Mouse (Mus musculus) testis, adult 2 months (tissue): ENCODE data around the gene Kank4. TPM values are rescaled to one million over a fixed set of nuclear protein-coding genes. Genes with fewer than 3 reads are reported as not detected.
"Not testable (repeated sequence)": the region's sequence is repeated elsewhere in the genome, so short reads cannot be mapped to it uniquely, and the experiment has no call there.

ENCODE experiments used
- H3K27ac ChIP-seq: fragments of 200-500 bp; 2 replicates; pipeline ENCODE4 v1.5.1; 2012; ENCODE audit warnings: low read depth, low read length; ENCODE audit not compliant: control insufficient read depth, insufficient read depth
- H3K27me3 ChIP-seq: fragments of 200-500 bp; 2 replicates; pipeline ENCODE4 v1.6.1; 2012; ENCODE audit warnings: mild to moderate bottlenecking, low read length, moderate library complexity; ENCODE audit not compliant: control insufficient read depth, insufficient read depth
- H3K36me3 ChIP-seq: fragments of 200-500 bp; 2 replicates; pipeline ENCODE4 v1.6.1; 2012; ENCODE audit warnings: mild to moderate bottlenecking, low read length; ENCODE audit not compliant: control insufficient read depth, insufficient read depth
- H3K4me1 ChIP-seq: fragments of 200-500 bp; 2 replicates; pipeline ENCODE4 v1.6.1; 2012; ENCODE audit warnings: low read length; ENCODE audit not compliant: control insufficient read depth, insufficient read depth
- H3K4me3 ChIP-seq: fragments of 200-500 bp; 2 replicates; pipeline ENCODE4 v1.5.1; 2012; ENCODE audit warnings: low read depth, mild to moderate bottlenecking, low read length, moderate library complexity, mixed read lengths; ENCODE audit not compliant: control insufficient read depth
- CTCF ChIP-seq: fragments of 200-500 bp; IDR thresholded peaks from 2 replicates; pipeline ENCODE4 v1.5.1; 2012; ENCODE audit warnings: low read depth, mild to moderate bottlenecking, inconsistent platforms, low read length, moderate library complexity; ENCODE audit not compliant: control insufficient read depth, insufficient read depth, insufficient replicate concordance
- POLR2A ChIP-seq: fragments of 200-500 bp; IDR thresholded peaks from 2 replicates; pipeline ENCODE4 v1.6.1; 2012; ENCODE audit warnings: low read depth, mild to moderate bottlenecking, inconsistent platforms, low read length, moderate library complexity; ENCODE audit not compliant: control insufficient read depth
- polyA plus RNA-seq: library from polyadenylated mRNA; depleted of rRNA; stranded (reverse); fragments of >200 nt; gene quantifications from 2 replicates; pipeline ENCODE4 v1.2.3, GENCODE M21; 2012

The Kank4 gene
- polyA plus RNA-seq, 1 experiment = 0.19 TPM

DNA sequence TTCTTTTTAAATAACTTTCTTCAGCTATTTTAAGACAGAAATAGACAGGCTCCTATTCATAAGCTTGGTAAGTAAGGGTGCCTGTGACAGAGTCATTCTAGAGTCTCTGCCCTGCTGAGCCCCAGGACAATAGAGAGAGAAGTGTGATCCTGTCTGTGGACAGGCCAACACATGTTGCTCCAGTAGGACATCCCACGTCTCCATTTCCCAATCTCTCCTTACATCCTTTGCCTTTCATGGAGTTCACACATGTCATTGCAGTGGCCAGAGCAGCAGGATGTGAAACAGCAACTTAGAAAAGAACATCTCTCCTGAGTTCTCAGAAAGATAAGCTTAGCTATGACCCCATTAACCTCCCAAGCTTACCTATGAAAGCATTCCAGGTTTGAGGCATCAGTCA is 14.4 kb upstream of the Kank4 start:
- no peaks in the 10 kb centered on the region for H3K4me1 ChIP-seq
- no peaks in the 10 kb centered on the region for H3K27me3 ChIP-seq
- TF ChIP-seq CTCF = no peak
- TF ChIP-seq POLR2A = no peak
- H3K4me3 ChIP-seq = no peak overlapping the region
- H3K36me3 ChIP-seq = no peaks in the 10 kb centered on the region
- no peak overlapping the region for H3K27ac ChIP-seq

DNA sequence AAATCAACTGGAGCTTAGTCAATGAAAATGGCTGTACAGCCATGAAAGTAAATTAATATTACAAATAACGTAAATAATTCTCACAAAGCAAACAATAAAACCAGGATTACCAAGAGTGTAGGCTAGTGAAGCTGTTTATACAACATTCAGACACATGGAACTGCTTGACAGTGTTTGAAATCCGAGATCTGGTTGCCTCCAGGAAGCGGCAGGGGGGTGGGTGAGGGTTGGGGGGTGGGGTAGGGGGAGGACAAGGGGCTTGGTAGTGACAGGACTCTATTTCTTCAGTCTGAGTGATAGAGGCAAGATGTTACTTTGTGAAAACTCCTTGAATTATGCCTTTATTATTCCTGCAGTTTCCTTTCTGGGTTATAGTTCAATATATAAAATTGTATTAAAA is 9.4 kb upstream of the Kank4 start:
- no peak for TF ChIP-seq CTCF
- TF ChIP-seq POLR2A = no peak
- Histone ChIP-seq H3K27ac (no peak overlapping the region), H3K36me3 (no peaks in the 10 kb centered on the region), H3K4me1 (no peaks in the 10 kb centered on the region), H3K27me3 (no peaks in the 10 kb centered on the region), H3K4me3 (no peak overlapping the region)

DNA sequence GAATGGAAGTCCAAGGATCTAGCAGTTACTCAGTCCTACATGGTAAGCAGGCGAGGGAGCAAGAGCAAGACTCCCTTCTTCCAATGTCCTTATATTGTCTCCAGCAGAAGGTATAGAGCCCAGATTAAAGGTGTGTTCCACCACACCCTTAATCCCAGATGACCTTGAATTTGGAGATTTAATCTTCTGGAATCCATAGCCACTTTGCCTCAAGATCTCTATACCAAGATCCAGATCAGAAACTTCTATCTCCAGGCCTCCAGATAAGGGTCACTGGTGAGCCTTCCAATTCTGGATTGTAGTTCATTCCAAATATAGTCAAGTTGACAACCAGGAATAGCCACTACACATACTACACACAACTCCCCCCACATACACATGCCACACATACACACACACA is 6.4 kb upstream of the Kank4 start, which contains the start of gene I0C0044D17Rik:
I0C0044D17Rik (minus strand) TSS at position 101 of the 400 bp plus-strand sequence.
- not testable (repeated sequence) for H3K4me3 ChIP-seq, H3K36me3 ChIP-seq, H3K27me3 ChIP-seq, H3K27ac ChIP-seq, H3K4me1 ChIP-seq

DNA sequence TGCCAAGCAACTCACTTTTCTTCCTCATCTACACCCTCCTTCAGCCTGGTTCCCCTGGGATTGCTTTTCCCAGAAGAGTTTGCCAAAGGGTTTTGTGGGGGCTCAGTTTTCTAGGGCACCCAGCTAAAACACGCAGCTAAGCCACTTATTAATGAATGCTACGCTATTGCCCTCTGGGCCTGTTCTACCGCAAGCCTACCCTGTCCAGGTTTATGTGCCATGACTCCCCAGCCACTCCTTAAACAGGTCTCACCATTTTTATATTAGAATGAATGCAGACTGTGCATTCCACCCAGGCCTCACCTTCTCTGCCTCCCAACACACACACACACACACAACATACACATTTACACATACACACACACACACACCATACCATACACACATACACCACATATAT is 5.7 kb upstream of the Kank4 start:
- TF ChIP-seq CTCF (no peak), POLR2A (no peak)
- no peaks in the 10 kb centered on the region for H3K27me3 ChIP-seq
- no peak overlapping the region for H3K27ac ChIP-seq
- no peaks in the 10 kb centered on the region; the same call in 1 of the 2 replicates for H3K4me1 ChIP-seq
- H3K4me3 ChIP-seq = no peak overlapping the region
- no peaks in the 10 kb centered on the region for H3K36me3 ChIP-seq

DNA sequence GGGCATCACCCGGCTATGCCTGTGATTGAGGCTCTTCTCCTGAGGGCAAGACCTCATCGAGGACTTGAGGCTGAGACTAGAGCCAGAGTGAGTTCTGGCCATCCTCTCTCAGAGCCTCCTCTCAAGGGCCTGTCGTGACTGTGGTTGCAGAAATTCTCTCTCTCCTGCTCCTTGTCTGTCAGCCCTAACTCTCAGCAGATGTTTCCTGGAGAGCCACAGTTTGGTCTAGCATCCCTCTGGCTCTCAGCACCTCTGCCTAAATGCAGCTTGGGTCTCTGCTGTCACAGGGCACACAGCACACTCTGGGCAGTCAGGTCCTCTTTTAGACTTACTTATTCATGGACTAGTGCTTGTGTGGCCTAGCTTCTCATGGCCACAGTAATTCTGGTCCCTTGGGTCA is 5.1 kb upstream of the Kank4 start:
- no peaks in the 10 kb centered on the region for H3K36me3 ChIP-seq

DNA sequence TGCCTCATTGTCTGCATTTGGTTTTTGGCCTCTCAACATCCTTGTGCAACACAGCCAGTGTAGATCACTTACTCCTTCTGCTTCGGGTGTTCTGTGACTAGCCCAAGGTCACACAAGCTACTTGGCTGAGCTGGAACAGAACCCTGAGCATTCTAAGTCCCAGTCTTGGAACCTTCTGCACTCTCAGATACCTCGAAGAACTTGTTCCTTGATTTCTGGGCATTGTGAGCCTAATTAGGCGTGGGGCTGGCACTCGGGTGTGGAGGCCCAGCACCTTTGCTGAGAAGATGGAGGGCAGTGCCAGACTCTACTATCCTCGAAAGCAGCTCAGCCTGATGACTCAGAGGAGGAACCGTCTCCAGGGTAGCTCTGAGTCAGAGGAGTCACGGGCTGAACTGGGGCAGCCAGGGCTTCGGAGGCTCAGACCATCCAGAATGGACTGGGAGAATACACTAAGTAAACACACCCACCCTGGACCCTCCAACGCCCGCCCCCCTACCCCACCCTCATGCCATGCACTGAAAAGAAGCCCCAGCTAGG is 1.9 kb upstream of the Kank4 start:
- TF ChIP-seq POLR2A (no peak), CTCF (no peak)
- Histone ChIP-seq H3K4me1 (peaks cover 5% of the 10 kb centered on the region; the same call in 1 of the 2 replicates), H3K27ac (no peak overlapping the region), H3K36me3 (no peaks in the 10 kb centered on the region), H3K27me3 (no peaks in the 10 kb centered on the region; the same call in 1 of the 2 replicates), H3K4me3 (no peak overlapping the region)

More for the DNA sequence above, 5.1 kb upstream of the Kank4 start:
- Histone ChIP-seq H3K27me3 (no peaks in the 10 kb centered on the region), H3K4me3 (no peak overlapping the region), H3K27ac (no peak overlapping the region), H3K4me1 (peaks cover 1% of the 10 kb centered on the region; the same call in 1 of the 2 replicates)
- TF ChIP-seq CTCF (no peak), POLR2A (no peak)

DNA sequence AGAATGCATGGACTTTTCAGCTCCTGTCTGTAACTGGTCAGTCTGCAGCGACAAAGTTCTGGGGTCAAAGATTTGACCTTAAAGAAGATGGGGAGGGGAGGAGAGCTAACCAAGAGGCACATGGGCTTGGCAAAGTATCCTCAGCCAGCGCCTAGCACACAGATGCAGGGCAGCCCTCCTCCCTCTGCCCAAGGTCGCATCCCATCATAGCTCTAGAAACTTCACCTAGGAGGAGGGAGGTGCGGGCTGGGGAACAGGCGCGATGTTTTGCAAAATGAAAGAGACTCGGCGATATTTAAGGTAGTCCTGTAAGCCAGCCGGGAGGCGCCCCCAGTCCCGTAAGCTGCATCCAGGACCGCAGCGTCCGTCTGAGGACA is 542 bp downstream of the Kank4 start:
- H3K27me3 ChIP-seq = no peaks in the 10 kb centered on the region; the same call in 1 of the 2 replicates
- H3K4me1 ChIP-seq = peaks cover 5% of the 10 kb centered on the region; the same call in 1 of the 2 replicates

DNA sequence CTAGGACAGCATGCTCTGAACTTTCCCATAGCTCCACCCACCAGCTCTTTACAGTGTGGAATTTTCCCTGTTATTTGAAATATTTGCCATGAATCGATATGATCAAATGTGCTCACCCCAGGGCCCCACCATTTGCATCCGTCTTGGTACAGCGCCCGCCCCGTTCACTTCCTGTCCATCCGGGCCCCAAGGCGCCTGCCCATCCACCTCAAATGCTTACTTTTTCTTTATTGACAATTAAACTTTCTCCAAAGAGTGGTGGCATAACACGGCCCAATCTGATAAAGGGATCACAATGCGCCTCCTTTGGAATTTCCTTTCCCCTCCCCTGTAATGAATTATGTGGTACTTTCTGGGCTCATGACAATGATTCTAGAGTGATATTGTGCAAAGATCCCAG is 11.0 kb downstream of the Kank4 start:
- no peak overlapping the region for H3K4me3 ChIP-seq
- H3K27me3 ChIP-seq = no peaks in the 10 kb centered on the region
- no peak overlapping the region for H3K27ac ChIP-seq
- H3K36me3 ChIP-seq = no peaks in the 10 kb centered on the region
- TF ChIP-seq CTCF = no peak
- TF ChIP-seq POLR2A = no peak
- H3K4me1 ChIP-seq = no peaks in the 10 kb centered on the region

More for the DNA sequence above, 542 bp downstream of the Kank4 start:
- Histone ChIP-seq H3K4me3 (peak overlapping the region; percentile 69), H3K36me3 (no peaks in the 10 kb centered on the region), H3K27ac (no peak overlapping the region)
- TF ChIP-seq POLR2A = no peak
- TF ChIP-seq CTCF = no peak
